Mouse (Mus musculus): ENCODE data around the gene Mylip.

The Mylip gene

GRCm38 (mm10) chr13:45389448-45390311, at the start of gene Mylip:
Gene Mylip (plus strand): TSS chr13:45389742.
- DNase-seq (ENCODE audit: low read depth, low spot score) = peak; percentile 98

- no peak for DNase-seq (ENCODE audit: low read depth, low spot score)
Measured at GRCm38 (mm10) chr13:45341991-45342390, 47.6 kb upstream of the Mylip start.

- DNase-seq (ENCODE audit: low read depth, low spot score) = no peak
Measured at GRCm38 (mm10) chr13:45343541-45343940, 46.0 kb upstream of the Mylip start.

- no peak for DNase-seq (ENCODE audit: low read depth, low spot score)
Measured at GRCm38 (mm10) chr13:45343966-45344365, 45.6 kb upstream of the Mylip start.

GRCm38 (mm10) chr13:45345471-45346159, 43.9 kb upstream of the Mylip start:
- no peak for DNase-seq (ENCODE audit: low read depth, low spot score)

- no peak for DNase-seq (ENCODE audit: low read depth, low spot score)
Measured at GRCm38 (mm10) chr13:45351483-45351882, 38.1 kb upstream of the Mylip start.

GRCm38 (mm10) chr13:45354824-45355223, 34.7 kb upstream of the Mylip start:
- no peak for DNase-seq (ENCODE audit: low read depth, low spot score)

GRCm38 (mm10) chr13:45358208-45358607, 31.3 kb upstream of the Mylip start:
- no peak for DNase-seq (ENCODE audit: low read depth, low spot score)

GRCm38 (mm10) chr13:45358676-45359323, 30.7 kb upstream of the Mylip start:
- no peak for DNase-seq (ENCODE audit: low read depth, low spot score)

GRCm38 (mm10) chr13:45365788-45366187, 23.8 kb upstream of the Mylip start:
- DNase-seq (ENCODE audit: low read depth, low spot score) = no peak

- peak; percentile 84 for DNase-seq (ENCODE audit: low read depth, low spot score)
Measured at GRCm38 (mm10) chr13:45371673-45372072, 17.9 kb upstream of the Mylip start.

GRCm38 (mm10) chr13:45372456-45372855, 17.1 kb upstream of the Mylip start:
- DNase-seq (ENCODE audit: low read depth, low spot score) = peak; percentile 14

- no peak for DNase-seq (ENCODE audit: low read depth, low spot score)
Measured at GRCm38 (mm10) chr13:45374846-45375245, 14.7 kb upstream of the Mylip start.

- DNase-seq (ENCODE audit: low read depth, low spot score) = no peak
Measured at GRCm38 (mm10) chr13:45382208-45382607, 7.3 kb upstream of the Mylip start.

- DNase-seq (ENCODE audit: low read depth, low spot score) = no peak
Measured at GRCm38 (mm10) chr13:45384636-45385035, 4.9 kb upstream of the Mylip start.

- DNase-seq (ENCODE audit: low read depth, low spot score) = no peak
Measured at GRCm38 (mm10) chr13:45385521-45385920, 4.0 kb upstream of the Mylip start.

- no peak for DNase-seq (ENCODE audit: low read depth, low spot score)
Measured at GRCm38 (mm10) chr13:45386253-45386652, 3.3 kb upstream of the Mylip start.

GRCm38 (mm10) chr13:45387231-45387630, 2.3 kb upstream of the Mylip start:
- peak; percentile 36 for DNase-seq (ENCODE audit: low read depth, low spot score)

GRCm38 (mm10) chr13:45388254-45388805, 1.2 kb upstream of the Mylip start:
- DNase-seq (ENCODE audit: low read depth, low spot score) = no peak

GRCm38 (mm10) chr13:45388889-45389288, 653 bp upstream of the Mylip start:
- no peak for DNase-seq (ENCODE audit: low read depth, low spot score)

- peak; percentile 62 for DNase-seq (ENCODE audit: low read depth, low spot score)
Measured at GRCm38 (mm10) chr13:45390312-45390961, 895 bp downstream of the Mylip start.

Measured in CD4-positive, CD25-positive, alpha-beta regulatory T cell, adult 2 months (primary cell).